Mouse (Mus musculus): ENCODE measurements around the gene Copz2.

GRCm38 (mm10) chr11:96824783-96825495 is 24.7 kb upstream of the Copz2 start:
- no peak for TF ChIP-seq CTCF (IDR thresholded peaks at IDR 0.05; ENCODE audit: borderline replicate concordance, extremely low read depth, insufficient read depth, insufficient read length)
- TF ChIP-seq POLR2A (IDR thresholded peaks at IDR 0.05; ENCODE audit: borderline replicate concordance, extremely low read depth, insufficient read depth, insufficient read length, poor library complexity, severe bottlenecking): no peak

All from brain, embryonic 14.5 days (tissue).